8 mouse cellular contexts compared by ENCODE assay signal in the genomic region with DNA sequence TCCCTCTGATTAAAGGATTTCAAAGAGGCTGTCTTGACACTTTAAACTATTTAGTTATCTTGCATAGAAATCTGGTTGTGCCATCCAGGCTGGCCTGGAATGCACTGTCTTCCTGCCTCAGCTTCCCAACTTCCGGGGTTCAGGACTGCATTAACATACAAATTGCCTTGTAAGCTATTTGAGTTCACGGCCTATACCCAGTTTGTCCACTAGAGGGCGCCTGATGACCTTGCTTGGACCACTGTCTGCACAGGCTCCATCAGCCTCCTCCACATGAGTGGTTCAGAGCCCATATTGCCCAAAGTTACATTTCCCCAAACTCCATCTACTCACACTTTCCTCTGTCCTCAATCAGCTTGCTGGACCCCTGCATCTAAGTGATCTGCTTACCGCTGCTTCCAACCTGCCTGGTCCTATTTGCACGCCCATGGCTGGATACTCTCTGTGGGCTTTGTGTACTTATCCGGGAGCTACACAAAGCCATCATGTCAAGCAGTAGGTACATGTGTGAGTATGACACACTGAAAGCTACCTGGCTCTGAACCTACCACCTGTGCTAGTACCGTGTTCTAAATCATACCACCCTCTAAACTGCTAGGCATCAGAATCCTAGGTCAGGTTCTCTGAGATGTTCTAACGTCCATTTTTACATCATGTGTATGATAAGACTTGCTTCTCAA. TPM values are rescaled to one million over a fixed set of nuclear protein-coding genes. Genes with fewer than 3 reads are reported as not detected.
DNase-seq lines count a peak whose midpoint lies in the region; ATAC-seq and TF ChIP-seq lines count a peak whose summit lies in the region.

No protein-coding gene starts in this region.

- H3K4me3 ChIP-seq in embryonic facial prominence, embryonic 14.5 days (ENCODE audit: low read depth, low read length) = no peak overlapping the region
- no peak overlapping the region for H3K4me3 ChIP-seq in limb, embryonic 14.5 days (replicated peaks; ENCODE audit: low read length)

- DNase-seq in B cell, adult 2 months = peak; percentile 88 to 89
- DNase-seq in adrenal gland, postnatal 4 days (ENCODE audit: low spot score in 2 of 2) = peak; percentile 56 to 68
- DNase-seq in embryonic facial prominence, embryonic 14.5 days (ENCODE audit: low spot score) = peak; percentile 92
- DNase-seq in heart, adult 9 months (ENCODE audit: low spot score in 2 of 2) = peak; percentile 47 to 83
- peak; percentile 94 for DNase-seq in kidney, adult 9 months
- DNase-seq in limb, embryonic 14.5 days (ENCODE audit: low spot score) = peak; percentile 91
- DNase-seq in spleen, postnatal 36 days (ENCODE audit: low spot score in 2 of 2) = peak; percentile 63 to 69

- no peak overlapping the region for H3K27ac ChIP-seq in embryonic facial prominence, embryonic 14.5 days (replicated peaks; ENCODE audit: low read depth, low read length)
- no peak overlapping the region for H3K27ac ChIP-seq in limb, embryonic 14.5 days (replicated peaks; ENCODE audit: low read depth, low read length)

- 54% methylated on average over 8 of the region's 8 CpGs for WGBS in embryonic facial prominence, embryonic 14.5 days
- WGBS in limb, embryonic 14.5 days = 50% methylated on average over 8 of the region's 8 CpGs

- no peak overlapping the region for H3K4me2 ChIP-seq in embryonic facial prominence, embryonic 14.5 days (ENCODE audit: low read depth, low read length)
- no peak overlapping the region for H3K4me2 ChIP-seq in limb, embryonic 14.5 days (replicated peaks; ENCODE audit: low read depth, low read length, severe bottlenecking)

- H3K27me3 ChIP-seq in embryonic facial prominence, embryonic 14.5 days (replicated peaks; ENCODE audit: control insufficient read depth, insufficient read depth, low read length) = no peaks in the 10 kb centered on the region
- H3K27me3 ChIP-seq in limb, embryonic 14.5 days (ENCODE audit: control insufficient read depth, insufficient read depth, low read length) = no peaks in the 10 kb centered on the region

- no peaks in the 10 kb centered on the region for H3K9me3 ChIP-seq in embryonic facial prominence, embryonic 14.5 days (ENCODE audit: control insufficient read depth, low read length)
- H3K9me3 ChIP-seq in limb, embryonic 14.5 days (ENCODE audit: control insufficient read depth, low read length) = no peaks in the 10 kb centered on the region

- H3K4me1 ChIP-seq in embryonic facial prominence, embryonic 14.5 days (ENCODE audit: control insufficient read depth, insufficient read depth, low read length) = no peaks in the 10 kb centered on the region
- no peaks in the 10 kb centered on the region for H3K4me1 ChIP-seq in limb, embryonic 14.5 days (ENCODE audit: control insufficient read depth, insufficient read depth, low read length)

- ATAC-seq in embryonic facial prominence, embryonic 14.5 days (ENCODE audit: low read depth) = peak; percentile 69; the same call in 1 of the 2 replicates
- ATAC-seq in limb, embryonic 14.5 days (ENCODE audit: low FRiP score, low read depth) = peak; percentile 67
- peak; percentile 76 for ATAC-seq in monocyte, adult 5-6 weeks (replicated peaks; ENCODE audit: insufficient number of reproducible peaks, low FRiP score, low TSS enrichment, poor library complexity, severe bottlenecking)

- no peak for TF ChIP-seq POLR2A in limb, embryonic 14.5 days (IDR thresholded peaks at IDR 0.05; ENCODE audit: borderline replicate concordance, extremely low read depth, insufficient read depth, insufficient read length)

- H3K9ac ChIP-seq in embryonic facial prominence, embryonic 14.5 days (ENCODE audit: low read depth, low read length) = no peak overlapping the region
- no peak overlapping the region for H3K9ac ChIP-seq in limb, embryonic 14.5 days (ENCODE audit: low read depth, low read length, severe bottlenecking)

- H3K36me3 ChIP-seq in embryonic facial prominence, embryonic 14.5 days (ENCODE audit: control insufficient read depth, insufficient read depth, low read length) = no peaks in the 10 kb centered on the region; the same call in 1 of the 2 replicates
- 0 out of 2 replicates have a peak, but pooled peaks cover 3% of the 10 kb centered on the region for H3K36me3 ChIP-seq in limb, embryonic 14.5 days (ENCODE audit: control insufficient read depth, insufficient read depth, low read length)

RNA-seq across cellular contexts. Expression of gene AI597479, which starts 41.2 kb away (rescaled TPM):
- total RNA-seq in adrenal gland, postnatal 4 days (2021) = 10 to 100 TPM; 19.5 to 20.4 TPM
- 30.7 and 33.1 TPM in 2 replicates for polyA plus RNA-seq in embryonic facial prominence, embryonic 14.5 days (2014; fragmentation: Nextera tagmentation; extraction: Ambion mirVana)
- polyA plus RNA-seq in limb, embryonic 14.5 days (2012; rRNA removed) = 20.7 and 22.2 TPM in 2 replicates
- 25.9 and 32.9 TPM in 2 replicates for polyA plus RNA-seq in limb, embryonic 14.5 days (2014; fragmentation: Nextera tagmentation; extraction: Ambion mirVana)
- 10.1 to 14.1 TPM (median 11.9 TPM) in 3 replicates for total RNA-seq in monocyte, adult 5-6 weeks (2017)

RNA-seq across cellular contexts. Expression of gene Tgfbrap1, which starts 41.3 kb away (rescaled TPM):
- total RNA-seq in adrenal gland, postnatal 4 days (2021) = 10 to 100 TPM; 30.7 to 31.4 TPM
- 10.8 and 13.6 TPM in 2 replicates for polyA plus RNA-seq in embryonic facial prominence, embryonic 14.5 days (2014; fragmentation: Nextera tagmentation; extraction: Ambion mirVana)
- polyA plus RNA-seq in limb, embryonic 14.5 days (2012; rRNA removed) = 22.7 and 23.9 TPM in 2 replicates
- 12.8 and 14.5 TPM in 2 replicates for polyA plus RNA-seq in limb, embryonic 14.5 days (2014; fragmentation: Nextera tagmentation; extraction: Ambion mirVana)
- total RNA-seq in monocyte, adult 5-6 weeks (2017) = 15.7 to 28.4 TPM (median 25.9 TPM) in 3 replicates

RNA-seq across cellular contexts. Expression of gene Fhl2, which starts 57.1 kb away (rescaled TPM):
- total RNA-seq in adrenal gland, postnatal 4 days (2021) = 10 to 100 TPM; 31.3 to 36.9 TPM
- polyA plus RNA-seq in embryonic facial prominence, embryonic 14.5 days (2014; fragmentation: Nextera tagmentation; extraction: Ambion mirVana) = 24.3 and 29.7 TPM in 2 replicates
- 22.4 and 23.1 TPM in 2 replicates for polyA plus RNA-seq in limb, embryonic 14.5 days (2012; rRNA removed)
- polyA plus RNA-seq in limb, embryonic 14.5 days (2014; fragmentation: Nextera tagmentation; extraction: Ambion mirVana) = 19.5 and 20.3 TPM in 2 replicates
- 8.1 to 18.7 TPM (median 13.8 TPM) in 3 replicates for total RNA-seq in monocyte, adult 5-6 weeks (2017)
